Mouse (Mus musculus) CD4-positive, CD25-positive, alpha-beta regulatory T cell, adult 2 months (primary cell): ENCODE measurements around the gene Proca1.
A peak's percentile ranks its signal among the peaks of the same experiment; 100 is the strongest.

ENCODE experiments used
- DNase-seq: peaks from one replicate; pipeline ENCODE4 v3.0.0-alpha.2; 2012; ENCODE audit warnings: low read depth, low spot score

Proca1 gene

DNA sequence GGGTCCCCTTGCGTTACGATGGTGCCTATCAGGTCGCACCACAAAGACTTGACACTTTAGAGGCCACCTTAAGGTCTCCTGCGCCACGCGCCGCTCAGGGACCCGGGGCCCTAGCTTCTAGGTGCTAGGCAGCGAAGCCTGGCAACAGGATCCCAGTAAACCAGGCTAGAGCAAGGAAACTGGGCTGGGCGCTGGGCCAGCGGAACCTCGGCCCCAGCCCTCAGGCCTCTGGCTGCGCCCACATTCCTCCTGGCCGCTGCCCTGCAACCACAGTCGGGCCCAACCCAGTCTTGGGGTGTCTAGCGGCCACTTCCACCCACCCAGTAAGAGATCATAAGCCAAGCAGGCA, 27.5 kb upstream of the Proca1 start:
- no peak for DNase-seq

DNA sequence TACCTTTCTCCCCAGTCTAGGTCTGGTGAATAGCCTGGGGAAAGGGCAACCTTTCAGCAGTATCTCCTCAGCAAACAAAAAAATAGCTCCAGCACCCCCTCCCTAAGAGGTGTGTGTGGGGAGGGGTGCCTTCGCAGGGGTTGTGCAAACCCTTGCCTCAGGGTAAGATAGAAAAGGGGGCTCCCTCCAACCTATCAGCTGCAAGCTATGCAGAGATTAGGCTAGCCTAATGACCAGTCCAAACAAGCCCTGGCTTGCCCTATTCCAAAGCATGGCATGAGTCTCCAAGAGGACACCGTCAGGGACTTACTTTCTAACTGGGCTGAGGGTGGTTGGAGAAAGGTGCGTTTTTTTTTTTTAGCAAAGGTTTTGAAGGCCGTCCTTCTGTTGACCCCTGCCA, 27.0 kb upstream of the Proca1 start:
- no peak for DNase-seq

DNA sequence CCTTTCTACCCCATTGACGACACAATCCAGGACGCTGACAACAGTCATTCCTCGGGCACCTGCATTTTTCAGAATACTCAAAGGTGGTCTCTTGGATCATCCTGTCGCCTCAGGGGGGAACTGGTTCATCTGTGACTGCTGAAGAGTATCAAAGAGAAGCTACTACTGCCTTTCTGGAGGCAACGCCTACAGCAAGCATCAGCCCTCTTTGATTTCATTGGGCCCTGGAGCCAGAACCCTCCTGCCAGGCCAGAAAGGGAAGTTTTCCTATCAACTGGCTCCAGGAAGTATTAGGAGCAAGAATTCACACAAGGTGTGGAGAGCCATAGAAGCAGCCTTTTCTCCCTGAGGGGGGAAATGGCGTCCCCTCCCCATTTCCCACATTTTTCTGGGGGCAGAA, 26.6 kb upstream of the Proca1 start:
- DNase-seq = no peak

DNA sequence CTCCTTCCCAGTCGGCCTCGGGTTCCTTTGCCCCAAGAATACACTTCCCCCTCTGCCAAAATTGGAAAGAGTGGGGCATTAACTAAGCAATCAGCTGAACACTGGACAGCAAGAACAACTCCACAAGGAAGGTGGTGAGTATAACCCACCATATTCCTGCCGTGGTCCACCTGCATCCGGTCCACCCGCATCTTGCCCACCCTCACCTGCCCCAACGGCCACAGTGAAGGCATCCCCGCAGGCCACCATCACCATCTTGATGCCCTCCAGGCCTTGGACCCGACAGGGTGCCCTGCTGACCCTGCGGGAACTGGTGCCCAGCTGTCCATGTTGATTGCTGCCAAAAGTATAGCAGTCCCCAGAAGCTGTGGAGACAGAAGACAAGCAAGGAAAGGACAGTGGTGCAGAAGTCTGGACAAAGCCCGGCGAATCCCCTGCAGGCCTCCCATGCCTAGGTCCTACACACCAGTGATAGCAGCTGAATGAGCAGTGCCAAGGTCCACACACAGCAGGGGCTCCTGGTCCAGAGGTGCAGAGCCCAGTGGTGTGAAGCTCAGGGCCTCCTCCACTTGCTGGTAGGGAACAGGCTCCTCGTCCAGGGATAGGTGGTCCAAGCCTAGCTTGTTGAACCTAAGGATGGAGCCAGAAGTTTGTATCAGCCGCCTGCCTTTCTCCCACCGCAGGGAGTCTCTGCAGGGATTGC, 25.8 kb upstream of the Proca1 start:
- no peak for DNase-seq

DNA sequence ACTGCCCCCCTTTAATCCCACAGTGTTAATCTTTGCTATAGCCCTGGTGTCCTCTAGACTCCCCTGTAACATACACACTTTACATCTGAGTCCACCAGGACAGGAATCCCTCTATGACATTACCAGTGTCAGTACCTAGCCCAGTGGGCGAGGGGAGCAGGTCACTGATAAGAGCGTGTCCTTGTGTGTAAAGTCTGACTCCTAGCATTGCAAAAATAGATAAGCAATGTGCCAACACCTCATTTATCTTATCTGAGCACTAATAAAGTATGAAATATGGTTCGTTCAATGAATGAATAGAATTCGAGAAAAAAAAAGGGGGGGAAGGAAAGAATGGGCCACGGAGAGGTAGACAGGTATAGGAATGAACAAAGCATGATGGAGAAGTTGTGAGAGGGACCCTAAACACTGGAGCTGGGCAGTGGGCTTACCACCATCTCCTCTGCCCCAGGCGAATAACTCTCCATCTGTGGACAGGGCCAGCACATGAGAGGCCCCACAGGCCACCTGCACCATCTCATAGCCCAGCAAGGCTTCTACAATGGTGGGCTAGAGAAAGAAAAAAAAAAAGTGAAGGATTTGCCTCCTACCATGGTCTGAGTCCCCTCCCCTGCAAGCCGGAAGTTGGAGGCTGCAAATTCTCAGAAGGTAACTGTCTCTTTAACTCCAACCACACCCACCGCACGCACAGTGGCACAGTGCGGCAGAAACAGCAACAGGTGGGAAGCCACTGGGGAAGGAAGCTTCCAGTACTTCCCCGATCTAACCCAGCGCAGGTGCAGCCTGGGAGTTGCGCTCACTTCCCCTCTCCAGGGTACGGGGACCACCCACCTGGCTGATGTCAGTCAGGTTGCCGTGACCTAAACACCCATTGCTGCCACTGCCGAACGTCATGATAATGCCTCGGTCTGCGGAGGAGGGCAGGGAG, 24.4 kb upstream of the Proca1 start:
- DNase-seq = peak; percentile 80

DNA sequence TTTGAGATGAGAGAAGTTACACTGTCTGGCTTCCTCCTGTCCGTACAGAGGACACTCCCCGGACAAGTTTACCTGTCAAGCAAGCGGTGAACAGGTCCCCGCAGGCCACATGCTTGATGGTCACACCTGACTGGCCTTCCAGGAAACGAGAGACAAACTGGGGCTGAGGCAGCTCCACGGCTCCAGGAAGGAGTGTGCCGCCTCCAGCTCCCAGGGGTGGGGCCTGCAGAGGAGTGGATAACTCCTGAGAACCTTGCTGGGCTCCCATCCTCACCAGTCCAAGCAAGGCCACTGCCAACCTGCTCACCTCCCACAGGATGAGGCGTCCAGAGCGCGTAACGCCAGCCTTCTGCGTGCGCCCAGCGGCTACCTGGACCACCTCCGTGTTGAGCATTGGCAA, 22.9 kb upstream of the Proca1 start:
- no peak for DNase-seq

DNA sequence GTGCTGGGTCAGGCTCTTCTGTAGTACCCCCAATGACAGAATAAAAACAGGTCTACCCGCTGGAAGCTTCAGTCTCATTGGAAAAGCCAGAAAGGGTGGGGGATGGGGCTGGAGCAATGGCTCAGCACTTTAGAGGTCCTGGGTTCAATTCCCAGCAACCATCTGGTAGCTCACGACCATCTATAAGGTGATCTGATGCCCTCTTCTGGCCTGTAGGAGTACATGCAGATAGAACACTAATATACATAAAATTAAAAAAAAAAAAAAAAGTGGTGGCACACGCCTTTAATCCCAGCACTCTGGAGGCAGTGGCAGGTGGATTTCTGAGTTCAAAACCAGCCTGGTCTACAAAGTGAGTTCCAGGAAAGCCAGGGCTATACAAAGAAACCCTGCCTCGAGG, 21.9 kb upstream of the Proca1 start:
- peak; percentile 63 for DNase-seq

DNA sequence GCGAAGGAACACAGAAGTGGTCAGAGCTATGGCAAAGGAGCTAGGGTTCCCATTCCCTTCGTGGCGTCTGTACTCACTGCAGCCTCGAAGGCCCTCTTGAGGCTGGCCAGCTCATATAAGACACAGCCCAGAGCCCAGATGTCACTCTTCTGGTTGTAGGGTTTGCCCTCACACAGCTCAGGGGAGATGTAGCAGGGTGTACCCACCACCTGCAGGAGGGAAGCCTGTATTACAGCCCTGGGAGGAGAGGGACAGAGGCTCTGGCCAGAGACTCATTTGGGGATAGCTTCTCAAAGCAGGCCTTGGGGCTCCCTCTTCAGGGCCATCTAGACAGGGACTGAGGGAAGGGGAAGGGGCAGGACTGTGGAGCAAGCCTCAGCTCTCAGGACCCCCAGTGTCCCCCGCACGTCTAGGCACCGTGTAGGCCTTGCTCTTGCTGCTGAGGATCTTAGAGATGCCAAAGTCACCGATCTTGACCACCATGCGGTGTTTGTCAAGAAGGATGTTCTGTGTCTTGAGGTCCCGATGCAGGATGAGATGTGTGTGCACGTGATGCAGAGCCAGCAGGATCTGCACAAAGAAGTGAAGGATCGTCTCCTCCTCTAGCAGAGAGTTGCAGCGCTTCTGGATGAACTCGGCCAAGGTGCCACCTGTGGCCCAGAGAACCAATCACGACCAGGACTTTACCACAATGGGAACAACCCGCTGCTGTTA, 21.0 kb upstream of the Proca1 start:
- DNase-seq = no peak

DNA sequence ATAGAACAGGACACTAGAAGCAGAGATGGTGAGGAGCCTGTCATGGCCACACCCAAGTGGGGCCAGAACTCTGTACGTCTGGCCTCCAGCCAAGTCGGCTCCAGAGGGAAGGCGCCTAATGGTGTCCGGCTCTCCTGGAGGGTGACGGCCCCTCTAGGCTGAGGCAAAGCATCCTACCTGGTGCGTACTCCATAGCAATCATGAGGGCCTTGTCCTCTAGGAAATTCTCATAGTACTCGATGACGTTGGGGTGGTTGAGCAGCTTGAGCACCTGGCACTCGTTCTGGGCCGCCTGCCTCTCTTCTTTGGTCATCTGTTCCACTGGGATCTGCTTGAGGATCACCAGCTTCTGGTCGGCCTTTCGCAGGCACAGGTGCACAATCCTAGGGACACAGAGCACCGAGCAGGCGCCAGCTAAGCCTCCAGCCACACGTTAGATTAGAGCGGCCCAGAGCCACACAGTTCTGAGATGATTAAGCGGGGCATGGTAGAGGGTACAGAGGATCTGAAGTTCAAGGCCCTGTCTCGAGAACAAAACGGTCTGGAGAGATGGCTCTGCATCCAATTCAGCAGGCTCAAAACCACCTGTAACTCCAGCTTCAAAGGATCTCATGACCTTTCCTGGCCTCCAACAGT, 20.3 kb upstream of the Proca1 start:
- no peak for DNase-seq

DNA sequence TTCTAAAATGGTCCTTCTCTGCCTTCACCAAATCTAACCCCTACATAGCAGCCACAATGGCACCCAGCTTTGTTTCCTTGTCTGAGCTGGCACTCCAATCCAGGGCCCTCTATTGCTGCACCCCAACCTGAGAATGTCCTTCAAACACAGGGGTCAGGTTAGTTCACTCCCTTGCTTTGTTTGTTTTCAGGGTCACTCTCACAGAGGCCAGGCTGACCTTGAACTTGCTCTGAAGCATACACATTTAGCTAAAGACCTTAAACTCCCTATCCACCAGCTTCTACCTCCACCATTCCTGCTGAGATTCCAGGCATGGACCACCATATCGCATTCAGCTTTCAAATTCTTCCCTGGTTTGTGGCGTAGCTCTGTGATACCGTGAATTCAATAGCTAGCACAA, 18.7 kb upstream of the Proca1 start:
- no peak for DNase-seq

DNA sequence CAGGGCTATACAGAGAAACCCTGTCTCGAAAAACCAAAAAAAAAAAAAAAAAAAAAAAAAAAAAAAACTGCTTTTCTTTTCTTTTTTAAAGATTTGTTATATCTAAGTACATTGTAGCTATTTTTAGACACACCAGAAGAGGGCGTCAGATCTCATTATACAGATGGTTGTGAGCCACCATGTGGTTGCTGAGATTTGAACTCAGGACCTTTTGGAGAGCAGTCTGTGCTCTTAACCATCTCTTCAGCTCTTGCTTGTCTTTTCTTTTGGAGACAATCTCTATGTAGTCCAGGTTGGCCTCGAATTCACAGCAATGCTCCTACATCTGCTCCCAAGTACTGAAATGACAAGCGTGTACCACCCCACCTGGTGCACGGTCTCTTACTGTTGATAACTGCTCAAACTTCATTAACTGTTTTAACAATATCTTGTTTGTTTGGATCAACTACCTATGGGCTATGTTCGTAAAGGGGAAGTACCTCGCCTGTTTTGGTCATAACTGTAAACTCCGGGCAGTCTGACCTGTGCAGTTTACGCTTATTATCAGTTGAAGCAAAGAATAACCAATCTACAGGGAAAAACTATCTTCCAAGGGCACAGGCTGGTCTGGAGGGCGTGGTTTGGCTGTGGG, 17.3 kb upstream of the Proca1 start:
- no peak for DNase-seq

DNA sequence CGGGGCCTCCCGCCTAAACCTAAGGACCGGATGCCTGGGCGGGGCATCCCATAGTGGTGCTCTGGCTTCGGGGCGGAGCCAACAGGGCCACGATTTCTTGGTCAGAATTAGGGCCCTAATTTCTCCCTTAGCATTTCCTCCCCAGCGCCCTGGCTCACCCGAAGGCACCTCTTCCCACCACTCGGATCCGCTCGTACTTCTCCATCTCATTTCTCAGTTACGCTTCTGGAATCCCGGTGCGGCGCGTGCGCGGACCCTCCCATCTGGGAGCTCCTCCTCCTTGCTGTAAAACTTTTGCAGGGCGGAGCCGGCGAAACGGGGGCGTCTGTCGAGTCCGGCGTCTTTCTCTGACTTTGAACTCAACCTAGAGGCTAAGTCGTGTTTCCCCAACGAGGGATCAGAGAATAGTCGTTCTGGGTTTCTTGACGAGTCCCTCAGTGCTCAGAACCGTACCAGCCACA, 16.8 kb upstream of the Proca1 start, which contains the start of the genes Nek8 and Tlcd1:
Nek8 (minus strand) TSS at position 274 of the 461 bp plus-strand sequence.
Tlcd1 (plus strand) TSS at position 310 of the 461 bp plus-strand sequence.
- DNase-seq = peak; percentile 95

DNA sequence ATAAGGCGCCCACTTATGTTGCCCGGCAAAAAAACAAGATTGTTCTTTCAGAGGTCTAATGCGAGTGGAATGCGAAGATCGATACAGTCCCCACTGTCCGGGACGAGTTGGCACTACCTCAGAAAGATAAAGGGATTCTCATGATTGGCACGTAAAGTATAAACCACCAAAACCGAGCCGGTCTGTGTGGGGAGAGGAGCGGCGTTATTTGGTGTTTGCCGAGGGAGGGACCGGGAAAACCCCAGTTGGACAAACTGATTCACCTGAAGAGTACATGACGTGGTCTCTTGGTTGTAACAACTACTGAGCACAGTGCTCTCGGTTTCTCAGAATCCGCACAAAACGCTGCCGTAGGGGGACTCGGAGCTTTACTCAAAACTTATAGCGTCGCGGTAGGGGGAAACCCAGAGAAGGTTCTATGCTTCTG, 16.3 kb upstream of the Proca1 start:
- DNase-seq = peak; percentile 77

DNA sequence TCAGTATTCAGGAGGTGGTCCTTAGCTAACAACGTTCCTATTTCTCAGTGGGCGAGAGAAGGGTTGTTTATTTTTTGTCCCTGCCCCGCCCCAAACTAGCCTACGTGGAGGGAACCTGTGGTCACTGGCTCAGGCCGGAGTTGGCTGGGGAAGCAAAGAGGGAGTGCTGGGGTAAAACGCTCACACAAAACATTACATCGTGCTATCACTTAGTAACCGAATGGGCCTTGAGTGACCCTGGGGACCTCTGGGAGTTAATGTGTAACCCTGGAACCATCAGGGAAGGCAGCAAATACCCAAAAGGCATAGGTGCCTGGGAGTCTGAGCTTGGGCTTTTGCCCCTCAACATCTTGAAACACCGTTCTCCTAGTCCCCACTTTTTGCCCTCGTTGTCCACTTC, 15.8 kb upstream of the Proca1 start:
- no peak for DNase-seq

DNA sequence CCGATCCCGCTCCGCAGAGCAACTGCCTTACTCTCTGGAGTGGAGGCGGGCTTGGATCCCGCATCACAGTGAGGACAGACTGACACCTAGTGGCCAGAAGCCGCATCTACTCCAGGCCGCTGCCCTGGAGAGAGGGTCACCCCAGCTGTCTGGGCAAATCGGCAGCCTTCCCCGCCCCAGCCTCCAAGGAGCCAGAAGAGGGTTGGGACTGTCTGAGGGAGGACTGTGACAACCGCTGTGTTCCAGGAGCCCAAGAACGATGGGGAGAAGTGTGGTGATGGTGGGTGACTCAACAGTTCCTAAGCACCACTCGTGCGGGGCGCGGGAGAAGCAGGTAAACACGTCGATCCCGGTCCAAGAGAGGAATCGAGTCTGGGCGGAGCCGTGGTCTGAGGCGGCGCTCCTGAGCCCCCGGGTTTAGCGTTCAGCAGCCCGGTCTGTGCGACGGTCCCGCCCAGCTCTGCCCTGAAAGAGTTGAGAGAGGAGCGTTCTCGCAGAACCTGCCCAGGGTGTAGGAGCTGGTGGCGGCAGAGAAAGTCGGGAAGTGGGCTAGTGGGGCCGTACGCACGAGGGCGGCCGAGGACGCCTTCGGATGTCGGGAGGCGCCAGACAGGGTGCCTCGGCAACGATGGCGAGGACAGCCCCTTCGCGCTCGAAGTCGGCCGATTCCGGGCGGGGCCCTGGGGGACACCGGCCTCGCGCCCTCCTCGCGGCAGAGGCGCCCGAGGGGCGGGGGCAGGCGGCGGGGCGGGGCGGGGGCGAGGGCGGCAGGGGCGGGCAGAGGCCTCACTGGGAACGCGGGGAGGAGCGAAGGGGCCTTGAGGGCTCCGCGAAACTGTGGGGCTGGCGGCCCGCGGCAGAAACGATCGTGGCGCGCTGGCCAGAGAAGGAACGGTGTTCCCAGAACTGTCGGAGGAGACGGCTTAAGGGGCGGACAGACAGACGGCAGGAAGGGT, 15.0 kb upstream of the Proca1 start:
- peak; percentile 93 for DNase-seq

DNA sequence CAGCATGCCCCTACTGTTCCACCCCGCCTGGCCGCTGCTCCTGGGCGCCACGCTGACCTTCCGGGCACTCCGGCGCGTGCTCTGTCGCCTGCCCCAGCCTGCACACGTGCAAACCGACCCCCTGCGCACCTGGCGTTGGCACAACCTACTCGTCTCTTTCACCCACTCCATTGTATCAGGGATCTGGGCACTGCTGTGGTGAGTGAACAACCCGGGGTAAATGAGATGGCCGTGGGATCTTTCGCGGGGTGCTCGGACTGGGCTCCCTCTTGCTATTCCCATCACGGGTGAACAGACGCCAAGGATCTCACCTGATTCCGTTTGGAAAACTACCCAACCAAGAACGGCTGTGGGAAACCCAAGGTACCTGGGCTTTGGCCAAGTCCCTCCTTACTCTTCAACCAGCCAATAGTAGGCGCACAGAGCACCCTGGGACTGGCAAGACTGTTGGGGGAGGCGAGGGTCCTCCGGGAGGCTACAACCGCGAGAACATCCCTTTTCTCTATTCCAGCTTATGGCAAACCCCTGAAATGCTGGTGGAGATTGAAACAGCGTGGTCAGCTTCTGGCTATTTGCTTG, 14.2 kb upstream of the Proca1 start:
- peak; percentile 35 for DNase-seq

DNA sequence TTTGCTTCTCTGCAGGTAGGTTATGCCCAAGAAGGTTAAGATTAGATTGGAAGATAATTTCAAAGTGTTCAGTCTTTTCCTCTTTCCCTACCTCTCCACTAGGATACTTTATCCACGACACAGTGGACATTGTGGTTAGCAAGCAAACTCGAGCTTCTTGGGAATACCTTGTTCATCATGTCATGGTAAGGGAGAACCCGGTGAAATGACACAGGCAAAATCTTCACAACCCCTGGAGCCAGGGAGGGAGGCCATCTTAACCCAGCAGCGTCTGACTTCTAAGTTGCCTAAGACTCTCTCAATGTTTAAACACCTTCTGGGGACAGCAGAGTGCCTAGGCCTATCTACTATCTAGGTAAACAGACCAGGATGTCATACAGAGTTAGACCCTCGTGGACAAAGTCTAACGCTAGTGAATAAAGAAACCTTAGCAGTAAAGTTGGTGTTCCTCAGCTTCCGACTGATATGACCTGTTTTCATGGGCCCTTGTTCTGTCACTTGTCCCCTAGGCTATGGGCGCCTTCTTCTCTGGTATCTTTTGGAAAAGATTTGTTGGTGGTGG, 13.7 kb upstream of the Proca1 start:
- no peak for DNase-seq

DNA sequence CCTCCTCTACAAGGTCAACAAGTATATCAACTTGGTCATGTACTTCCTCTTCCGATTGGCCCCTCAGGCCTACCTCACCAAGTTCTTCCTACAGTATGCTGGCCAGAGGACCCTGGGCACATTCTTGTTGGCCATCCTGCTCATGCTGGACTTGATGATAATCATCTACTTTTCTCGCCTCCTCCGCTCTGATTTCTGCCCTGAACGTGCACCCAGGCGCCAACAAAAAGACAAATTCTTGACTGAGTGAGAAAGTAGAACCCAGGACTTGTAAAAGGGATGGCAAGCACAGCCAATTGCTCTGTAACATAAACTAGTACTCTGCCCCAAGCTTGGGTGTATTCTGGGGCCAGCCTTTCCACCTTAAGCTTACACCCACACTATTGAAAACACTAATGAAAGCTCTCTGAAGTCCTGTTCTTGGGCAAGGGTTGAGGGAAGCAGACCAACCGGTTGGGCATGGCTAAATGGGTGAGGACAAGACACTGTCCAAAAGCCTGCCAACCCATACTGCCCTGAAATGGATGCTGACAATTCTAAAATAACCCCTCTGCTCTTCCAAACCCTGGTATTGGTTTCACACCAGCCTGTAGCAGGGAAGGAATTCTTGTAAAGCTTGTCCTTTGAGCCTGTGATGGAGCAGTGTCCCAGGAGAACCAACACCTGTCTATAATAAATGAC, 13.0 kb upstream of the Proca1 start:
- DNase-seq = no peak
